Mouse (Mus musculus) spleen, postnatal 14 days (tissue): ENCODE data around the gene Tmem256.

Source experiments
- DNase-seq, 2 experiments: peaks; one replicate each; pipeline ENCODE4 v3.0.0; 2021 to 2022; ENCODE audit warnings: low spot score in 2 of 2

Gene Tmem256

GRCm38 (mm10) chr11:69837952-69838713 is at the start of gene Tmem256:
Gene Tmem256 (plus strand): TSS chr11:69838514.
- peak; percentile 80 to 86 for DNase-seq

GRCm38 (mm10) chr11:69789431-69789830 is 48.9 kb upstream of the Tmem256 start:
- DNase-seq = no peak

DNA sequence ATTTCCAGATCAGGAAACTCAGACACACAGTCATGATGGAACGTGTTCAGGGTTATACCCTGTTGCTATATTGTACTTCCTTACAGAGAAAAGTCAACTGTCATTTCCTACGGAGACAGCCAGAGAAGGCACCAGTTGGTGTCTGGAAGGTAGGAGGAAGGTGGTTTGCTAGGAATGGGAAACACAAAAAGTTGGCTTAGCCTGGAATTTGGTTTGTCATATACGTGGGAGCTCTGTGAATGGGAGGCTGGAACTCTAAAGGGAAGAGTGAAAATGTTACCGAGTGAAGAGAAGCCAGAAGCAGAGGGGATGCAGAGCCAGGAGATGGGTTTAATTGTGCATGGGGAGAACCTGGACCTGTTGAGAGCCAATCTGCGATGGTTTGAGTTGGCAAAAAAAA is 46.9 kb upstream of the Tmem256 start:
- DNase-seq = no peak

- no peak for DNase-seq
Measured at GRCm38 (mm10) chr11:69793429-69793828, 44.9 kb upstream of the Tmem256 start.

- DNase-seq = peak; percentile 87 to 89
Measured at GRCm38 (mm10) chr11:69795168-69795982, 42.9 kb upstream of the Tmem256 start, which contains the start of gene Chrnb1. Gene Chrnb1 (minus strand): TSS chr11:69795943.

DNA sequence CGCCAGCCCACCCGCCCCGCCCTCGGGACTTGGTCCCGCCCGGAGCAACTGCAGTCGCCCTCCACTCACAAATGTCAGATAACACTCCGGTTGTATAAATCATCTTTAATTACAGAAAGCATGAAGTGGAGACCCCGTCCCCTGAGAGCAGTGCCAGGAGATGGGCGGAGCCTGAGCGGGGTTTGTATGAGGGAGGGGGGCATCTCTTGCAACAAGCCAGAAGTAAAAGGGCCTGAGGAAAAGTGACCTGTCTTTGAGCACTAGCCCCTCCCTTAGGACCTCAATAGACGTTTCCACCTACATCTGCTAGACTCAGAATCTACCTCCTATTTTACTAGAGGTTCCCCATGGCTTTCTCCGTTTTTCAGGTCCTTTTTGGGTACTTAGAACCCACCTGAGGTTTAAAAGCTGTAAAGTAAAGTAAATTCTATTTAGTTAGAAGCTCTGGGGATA is 42.3 kb upstream of the Tmem256 start:
- DNase-seq = no peak

DNA sequence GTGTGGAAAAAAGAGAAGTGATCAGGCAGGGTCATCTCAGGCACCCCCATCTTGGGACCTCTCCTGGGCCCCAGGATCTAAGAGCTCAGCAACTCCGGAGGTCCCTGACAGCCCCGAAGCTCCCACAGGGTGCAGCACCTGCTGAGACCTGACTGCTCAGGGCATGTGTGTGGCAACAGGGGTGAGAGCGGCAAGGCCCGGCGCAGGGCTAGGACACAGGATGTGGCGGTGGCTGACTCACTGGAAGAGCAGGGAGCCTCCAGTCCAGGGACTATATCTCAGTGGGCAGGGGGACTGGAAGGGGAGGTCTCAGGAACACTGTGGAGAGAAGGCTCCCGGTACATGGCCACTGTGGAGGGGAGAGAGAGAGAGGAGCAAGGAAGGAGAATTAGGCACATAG is 40.4 kb upstream of the Tmem256 start:
- no peak for DNase-seq

DNA sequence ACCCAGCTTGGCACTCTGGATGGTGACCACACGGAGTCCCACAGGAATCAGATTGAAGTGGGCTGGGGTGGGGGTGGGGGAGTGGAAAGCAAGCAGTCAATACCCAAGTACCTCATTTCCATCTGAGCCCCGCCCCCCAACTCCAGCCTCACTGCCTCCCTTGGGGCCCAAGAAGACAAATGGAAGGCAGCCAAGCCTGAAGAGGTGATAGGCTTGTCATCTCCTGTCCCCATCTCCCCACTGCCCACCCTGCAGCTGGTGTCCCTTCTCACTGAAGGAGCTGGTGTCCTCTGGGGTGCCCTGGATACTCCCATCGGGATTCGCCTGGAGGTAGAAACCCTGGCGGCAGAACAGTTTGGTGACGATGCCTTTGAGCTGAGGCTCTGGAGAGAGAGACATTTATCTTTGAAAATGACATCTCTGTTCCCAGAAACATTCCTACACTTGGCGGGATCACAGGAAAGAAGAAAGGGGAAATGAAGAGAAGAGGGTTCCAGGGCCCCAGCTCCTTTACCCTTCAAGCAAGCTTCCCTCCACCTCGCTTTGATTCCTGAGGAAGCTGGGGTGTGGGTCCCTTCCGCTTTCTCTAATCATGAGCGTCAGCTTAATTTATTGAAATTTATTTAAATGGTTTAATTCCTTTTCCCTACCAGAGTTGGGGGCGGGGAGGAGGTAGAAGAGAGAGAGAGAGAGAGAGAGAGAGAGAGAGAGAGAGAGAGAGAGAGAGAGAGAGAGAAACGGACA is 38.7 kb upstream of the Tmem256 start:
- DNase-seq = peak in 1 of 2 experiments; percentile 51

DNA sequence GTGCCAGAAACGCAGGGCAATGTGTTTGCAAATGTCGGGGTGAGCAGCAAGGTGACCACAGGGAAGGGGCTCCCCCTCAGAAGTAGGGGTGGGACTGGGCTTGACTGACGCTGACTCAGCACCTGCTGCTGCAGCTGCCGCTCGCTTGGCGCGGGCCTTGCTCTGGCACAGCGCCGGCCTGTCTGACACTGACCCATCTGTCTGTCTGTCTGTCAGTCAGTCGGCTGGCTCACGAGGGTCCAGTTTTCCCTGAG is 38.2 kb upstream of the Tmem256 start:
- DNase-seq = no peak

GRCm38 (mm10) chr11:69800392-69801197 is 37.7 kb upstream of the Tmem256 start:
- DNase-seq = no peak

DNA sequence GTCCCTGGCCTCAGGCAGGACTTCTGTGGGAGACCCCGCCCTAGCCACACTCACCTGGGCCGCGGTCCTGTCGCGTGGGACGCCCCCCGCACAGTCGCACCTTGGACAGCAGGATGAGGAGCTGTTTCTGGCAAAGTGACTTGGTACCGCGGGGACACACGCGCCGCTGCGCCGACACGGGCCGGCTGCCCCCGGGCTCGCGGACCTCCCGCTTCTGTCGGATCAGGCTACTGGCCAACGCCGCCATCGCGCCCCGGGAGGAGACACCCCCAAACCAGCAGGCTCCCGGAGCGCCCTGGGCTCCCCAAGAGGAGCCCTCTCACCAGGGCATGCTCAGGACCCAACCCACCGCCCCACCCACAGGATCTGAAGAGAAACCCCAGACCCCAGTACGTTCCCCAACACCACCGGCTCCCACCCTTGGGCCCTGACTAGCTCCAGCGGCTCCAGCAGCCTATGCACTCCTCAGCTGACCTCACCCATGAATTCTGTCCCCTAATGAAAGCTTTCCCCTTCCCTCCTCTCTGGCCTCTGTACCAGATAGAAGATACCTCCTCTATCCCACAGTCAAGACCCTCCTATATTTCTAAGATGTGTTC is 36.8 kb upstream of the Tmem256 start, which contains the start of gene Fgf11:
Gene Fgf11, minus strand, starts transcription at position 479 of the 599 bp plus-strand sequence.
- DNase-seq = no peak

DNA sequence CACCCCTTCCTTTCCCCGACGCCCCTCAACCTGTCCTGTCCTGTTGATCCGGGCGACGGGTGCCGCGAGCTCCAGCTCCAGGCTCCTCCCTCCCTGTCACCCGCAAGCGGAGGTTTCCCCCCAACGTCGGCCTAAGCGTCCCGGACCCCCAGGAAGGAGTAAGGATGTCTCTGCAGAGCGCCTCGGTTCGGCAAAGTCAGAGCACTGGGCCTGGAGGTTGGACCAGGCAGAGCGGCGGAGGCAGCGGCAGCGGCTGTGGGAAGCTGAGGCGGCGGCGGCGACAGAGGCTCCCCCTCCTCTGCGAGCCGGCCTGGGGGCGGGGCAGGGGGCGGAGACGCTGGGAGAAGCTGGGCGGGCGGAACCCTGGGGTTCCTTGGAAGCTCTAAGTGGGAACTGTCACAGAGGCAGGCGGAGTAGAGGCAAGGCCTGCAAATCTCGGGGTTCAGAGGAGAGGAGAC is 35.6 kb upstream of the Tmem256 start:
- no peak for DNase-seq

GRCm38 (mm10) chr11:69803328-69803727 is 35.0 kb upstream of the Tmem256 start:
- DNase-seq = no peak

GRCm38 (mm10) chr11:69803786-69804651 is 34.3 kb upstream of the Tmem256 start:
- DNase-seq = peak; percentile 48 to 63

GRCm38 (mm10) chr11:69804652-69804940 is 33.7 kb upstream of the Tmem256 start:
- DNase-seq = no peak

DNA sequence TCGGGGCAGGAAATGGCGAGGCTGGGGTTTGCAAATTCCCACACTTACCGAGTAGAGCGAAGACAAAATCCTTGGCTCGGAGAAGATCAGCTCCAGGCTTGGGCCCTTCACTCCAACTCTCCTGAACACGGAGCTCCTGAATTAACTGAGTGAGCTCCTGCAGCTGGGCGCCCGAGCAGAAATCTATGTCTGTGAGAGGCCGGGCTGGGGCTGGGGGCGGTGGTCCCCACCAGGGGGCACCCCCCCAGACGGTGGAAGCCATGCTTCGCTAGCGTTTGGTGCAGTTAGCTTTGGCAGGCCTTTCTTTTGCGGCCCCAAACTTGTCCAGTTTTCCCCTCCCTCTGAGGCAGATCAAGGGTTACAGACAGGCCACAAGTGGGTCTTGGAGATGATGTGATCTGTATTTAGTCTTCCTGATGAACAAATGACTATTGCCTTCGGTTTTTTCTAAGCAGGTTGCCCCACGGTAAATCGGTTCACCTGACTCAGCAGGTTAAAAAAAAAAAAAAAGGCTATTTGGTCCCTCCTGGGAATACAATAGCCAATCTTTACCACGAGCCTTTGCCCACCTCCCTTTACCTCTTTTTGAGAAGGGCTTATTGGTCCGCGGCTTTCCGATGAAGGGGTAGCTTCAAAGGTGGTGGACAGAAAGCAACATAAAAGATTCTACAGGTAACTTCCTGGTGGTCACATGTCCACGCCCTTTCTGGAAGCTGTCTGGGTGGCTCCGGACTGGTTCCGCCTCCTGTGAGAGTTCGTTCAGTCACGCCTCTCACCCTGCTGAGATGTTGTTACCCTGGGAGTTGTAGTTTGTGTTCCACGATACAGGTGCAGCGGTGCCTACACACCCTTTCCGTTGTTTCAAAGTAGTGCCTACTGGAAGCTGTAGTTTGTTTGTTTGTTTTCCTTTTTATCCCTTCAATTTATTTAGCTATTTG is 33.1 kb upstream of the Tmem256 start, which contains the start of gene Tmem102:
Gene Tmem102, minus strand, starts transcription at position 653 of the 938 bp plus-strand sequence.
- DNase-seq = no peak

DNA sequence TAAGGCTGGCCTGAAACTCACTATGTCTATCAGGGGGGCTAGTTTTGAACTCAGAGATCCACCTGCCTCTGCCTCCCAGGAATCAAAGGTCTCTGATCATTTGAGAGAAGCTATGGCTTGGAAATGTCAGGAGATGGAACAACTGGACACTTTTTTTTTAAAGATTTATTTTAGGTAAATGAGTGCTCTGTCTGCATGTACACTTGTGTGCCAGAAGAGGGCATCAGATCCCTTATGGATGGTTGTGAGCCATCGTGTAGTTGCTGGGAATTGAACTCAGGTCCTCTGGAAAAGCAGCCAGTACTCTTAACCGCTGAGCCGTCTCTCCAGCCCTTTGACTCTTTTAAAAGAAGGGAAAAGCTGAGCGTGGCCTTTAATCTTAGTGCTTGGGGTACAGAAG is 31.9 kb upstream of the Tmem256 start:
- DNase-seq = no peak

DNA sequence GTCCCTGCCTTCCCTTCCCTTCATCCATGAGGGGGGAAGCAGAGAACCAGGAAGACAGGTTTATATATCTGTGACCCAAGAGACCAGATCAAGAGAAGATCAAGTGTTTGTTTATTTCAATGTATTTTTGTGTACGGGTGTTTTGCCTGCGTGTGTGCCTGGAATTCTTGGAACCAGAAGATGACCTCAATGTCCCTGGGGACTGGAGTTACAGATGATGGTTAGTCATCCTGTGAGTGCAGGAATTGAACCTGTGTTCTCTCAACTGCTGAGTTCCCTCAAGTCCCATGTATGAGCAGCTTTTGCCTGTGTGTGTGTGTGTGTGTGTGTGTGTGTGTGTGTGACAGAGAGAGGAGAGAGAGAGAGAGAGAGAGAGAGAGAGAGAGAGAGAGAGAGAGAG is 30.7 kb upstream of the Tmem256 start:
- no peak for DNase-seq

- DNase-seq = no peak
Measured at GRCm38 (mm10) chr11:69810280-69810679, 28.0 kb upstream of the Tmem256 start.
